Mouse (Mus musculus) kidney, postnatal 10 days (tissue): ENCODE results near the gene Ifi35.
"Not testable (repeated sequence)": the region's sequence is repeated elsewhere in the genome, so short reads cannot be mapped to it uniquely, and the experiment has no call there.

Source experiments
- DNase-seq: peaks from one replicate; pipeline ENCODE4 v3.0.0; 2021; ENCODE audit warnings: mixed read lengths

Ifi35 gene

DNA sequence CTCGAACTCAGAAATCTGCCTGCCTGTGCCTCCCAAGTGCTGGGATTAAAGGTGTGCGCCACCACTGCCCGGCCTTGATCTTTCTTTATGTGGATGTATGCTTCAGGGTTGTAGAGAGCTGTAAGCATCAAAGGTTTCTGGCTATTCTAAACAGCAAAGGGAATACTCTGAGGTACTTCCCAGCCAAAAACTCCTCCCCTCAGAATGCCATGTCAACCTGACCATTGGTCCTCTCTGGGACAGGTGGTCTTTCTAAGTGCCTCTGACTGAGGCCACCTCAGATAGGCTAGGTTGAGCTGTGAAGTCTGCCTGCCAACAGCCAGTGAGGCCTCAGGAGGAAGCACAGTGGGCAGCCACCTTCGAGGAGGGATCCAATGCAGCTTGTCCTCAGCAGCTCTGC, 692 bp downstream of the Ifi35 start:
- no peak for DNase-seq

- DNase-seq = not testable (repeated sequence)
Measured at GRCm38 (mm10) chr11:101449596-101449995, 1.4 kb downstream of the Ifi35 start.

- DNase-seq = peak; percentile 35
Measured at GRCm38 (mm10) chr11:101450394-101450793, 2.2 kb downstream of the Ifi35 start.

GRCm38 (mm10) chr11:101451536-101451935, 3.3 kb downstream of the Ifi35 start:
- no peak for DNase-seq

GRCm38 (mm10) chr11:101452093-101452774, 4.0 kb downstream of the Ifi35 start:
- DNase-seq = no peak

GRCm38 (mm10) chr11:101454702-101455101, 6.5 kb downstream of the Ifi35 start:
- DNase-seq = peak; percentile 33

DNA sequence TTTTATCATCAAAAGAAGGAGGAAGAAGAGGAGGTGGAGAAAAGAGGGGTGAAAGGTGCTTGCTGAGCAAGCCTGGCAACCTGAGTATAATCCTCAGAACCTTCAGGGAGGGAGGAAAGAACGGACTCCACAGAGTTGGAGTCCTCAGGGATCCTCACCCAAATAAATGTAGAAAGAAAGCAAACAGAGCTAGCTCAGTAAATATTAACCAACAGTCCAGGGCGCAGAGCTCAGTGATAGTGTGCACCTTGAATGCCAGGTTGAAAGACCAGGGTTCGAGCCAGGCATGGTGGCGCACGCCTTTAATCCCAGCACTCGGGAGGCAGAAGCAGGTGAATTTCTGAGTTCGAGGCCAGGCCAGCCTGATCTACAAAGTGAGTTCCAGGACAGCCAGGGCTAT, 7.4 kb downstream of the Ifi35 start:
- no peak for DNase-seq

- no peak for DNase-seq
Measured at GRCm38 (mm10) chr11:101457631-101458030, 9.4 kb downstream of the Ifi35 start.

DNA sequence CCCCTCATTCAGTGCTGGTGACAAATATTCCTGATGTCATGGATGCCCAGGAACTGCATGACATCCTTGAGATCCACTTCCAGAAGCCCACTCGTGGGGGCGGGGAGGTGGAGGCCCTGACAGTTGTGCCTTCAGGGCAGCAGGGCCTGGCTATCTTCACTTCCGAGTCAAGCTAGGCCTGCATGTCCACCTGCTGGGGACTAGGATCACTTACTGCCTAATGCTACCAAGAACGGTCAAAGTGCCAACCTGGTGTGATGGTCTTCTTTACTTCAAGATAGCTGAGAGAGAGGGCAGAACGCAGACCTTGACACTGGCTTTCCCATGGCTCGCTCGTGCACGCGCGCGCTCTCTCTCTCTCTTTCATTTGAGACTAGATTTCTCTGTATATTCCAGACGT, 10.0 kb downstream of the Ifi35 start:
- no peak for DNase-seq

DNA sequence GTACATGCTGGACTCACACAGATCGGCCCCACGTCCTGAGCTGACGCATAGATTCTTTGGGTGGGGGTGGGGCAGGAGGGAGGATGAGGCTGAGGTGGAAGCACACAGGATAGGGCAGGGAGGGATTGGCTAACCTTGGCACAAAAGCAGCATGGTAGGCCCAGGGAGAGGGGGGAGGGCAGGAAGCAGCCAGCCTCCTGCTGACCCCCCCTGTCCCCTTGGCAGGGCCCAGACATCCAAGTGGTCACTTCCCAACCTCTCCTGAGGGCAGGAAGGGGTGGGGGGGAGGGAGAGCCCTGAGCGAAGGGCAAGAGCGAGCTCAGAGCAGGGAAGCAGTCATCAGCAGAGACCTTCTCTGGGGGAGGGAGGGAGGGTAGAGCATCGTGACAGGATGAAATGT, 11.5 kb downstream of the Ifi35 start:
- peak; percentile 68 for DNase-seq

- no peak for DNase-seq
Measured at GRCm38 (mm10) chr11:101460321-101460720, 12.1 kb downstream of the Ifi35 start.

GRCm38 (mm10) chr11:101462141-101462540, 13.9 kb downstream of the Ifi35 start:
- no peak for DNase-seq

GRCm38 (mm10) chr11:101462583-101463440, 14.6 kb downstream of the Ifi35 start:
- DNase-seq = no peak

DNA sequence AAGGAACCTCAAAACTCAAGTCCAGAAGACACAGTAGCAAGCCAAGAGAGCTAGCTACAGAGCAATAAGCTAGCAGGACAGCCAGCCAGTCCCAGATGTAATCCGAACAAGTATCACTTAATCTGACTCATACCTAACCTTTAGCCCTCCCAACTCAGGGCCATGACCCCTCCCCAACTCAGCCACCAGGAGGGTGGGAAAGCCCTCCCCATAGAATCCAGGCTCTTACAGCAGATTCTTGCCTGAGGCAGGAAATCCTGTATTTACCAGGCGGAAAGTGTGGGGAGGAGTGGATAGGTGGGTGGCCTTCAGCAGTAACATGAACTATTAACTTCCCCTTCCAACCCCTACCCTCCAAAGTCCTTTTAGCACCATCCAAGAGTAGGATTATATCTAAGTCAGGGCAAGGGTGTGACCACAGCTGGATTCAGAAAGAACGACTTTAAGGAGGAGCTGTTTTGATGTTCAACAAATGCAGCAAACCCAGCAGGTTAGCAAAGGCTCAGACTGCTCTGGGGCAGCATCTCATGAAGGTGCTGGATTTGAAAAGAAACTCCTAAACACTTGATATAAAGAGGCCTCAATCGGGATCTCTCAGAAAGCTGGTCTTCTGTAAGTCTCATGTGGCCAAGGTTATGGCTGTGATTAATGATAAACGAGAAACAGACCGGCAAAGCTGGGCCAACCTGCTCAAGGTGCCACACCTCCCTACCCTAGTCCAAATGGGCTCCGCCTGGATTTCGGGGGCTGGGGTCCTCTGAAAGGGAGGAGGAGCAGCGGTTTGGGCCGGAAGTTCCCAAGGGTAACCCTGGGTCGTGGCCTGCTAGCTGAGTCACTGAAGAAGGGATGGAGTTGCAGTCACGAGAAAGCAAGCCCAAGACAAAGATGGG, 16.2 kb downstream of the Ifi35 start, which contains the start of gene Rnd2:
Rnd2 (plus strand) TSS at position 789 of the 890 bp plus-strand sequence.
- DNase-seq = peak; percentile 47

- DNase-seq = peak; percentile 76
Measured at GRCm38 (mm10) chr11:101465101-101465868, 17.1 kb downstream of the Ifi35 start.

DNA sequence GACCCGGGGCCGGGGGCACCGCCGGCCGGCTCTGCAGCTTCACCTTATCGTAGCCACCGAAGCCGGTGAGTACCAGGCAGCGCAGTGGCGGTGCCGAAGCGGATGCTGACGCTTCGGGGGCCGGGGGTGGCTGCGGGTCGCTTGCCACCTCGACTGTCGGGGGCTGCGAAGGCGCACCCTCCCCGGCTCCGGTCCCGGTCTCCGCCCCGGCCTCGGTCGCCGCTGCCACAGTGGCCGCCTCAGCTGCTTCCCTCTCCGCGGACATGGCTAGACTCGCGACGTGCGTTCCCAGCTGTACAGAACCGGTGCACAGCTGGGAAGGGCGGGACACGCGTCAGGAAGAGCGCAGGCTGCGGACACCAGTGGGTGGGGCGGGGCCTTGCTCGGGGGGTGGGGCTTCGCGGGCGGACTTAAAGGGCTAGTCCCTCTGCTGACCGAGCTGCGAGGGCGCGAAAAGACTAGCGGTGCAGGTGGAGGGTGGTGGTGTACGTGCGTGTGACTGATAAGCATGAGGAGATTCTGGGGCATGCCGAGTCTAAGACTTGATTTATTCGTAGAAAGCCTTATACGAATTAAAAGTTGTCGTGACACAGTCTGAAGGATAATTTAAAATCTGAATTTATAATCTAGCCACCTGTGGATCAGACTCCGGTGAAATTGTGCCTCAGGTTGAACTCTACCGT, 17.8 kb downstream of the Ifi35 start, which contains the start of gene Vat1:
Vat1 (minus strand) TSS at position 362 of the 683 bp plus-strand sequence.
- peak; percentile 89 for DNase-seq

DNA sequence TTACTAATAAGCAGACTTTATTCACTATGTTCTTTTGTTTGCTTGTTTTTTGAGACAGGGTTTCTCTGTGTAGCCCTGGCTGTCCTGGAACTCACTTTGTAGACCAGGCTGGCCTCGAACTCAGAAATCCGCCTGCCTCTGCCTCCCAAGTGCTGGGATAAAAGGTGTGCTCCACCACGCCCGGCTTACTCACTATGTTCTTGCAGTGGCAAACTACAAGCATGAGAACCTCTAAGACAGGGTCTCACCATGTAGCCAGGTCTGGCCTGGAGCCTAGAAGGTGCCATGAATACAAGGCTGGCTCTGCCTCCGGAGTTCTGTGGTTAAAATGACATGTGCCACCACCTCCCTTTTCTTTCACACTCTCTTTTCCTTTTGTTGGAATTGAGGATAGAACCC, 18.3 kb downstream of the Ifi35 start:
- DNase-seq = not testable (repeated sequence)

DNA sequence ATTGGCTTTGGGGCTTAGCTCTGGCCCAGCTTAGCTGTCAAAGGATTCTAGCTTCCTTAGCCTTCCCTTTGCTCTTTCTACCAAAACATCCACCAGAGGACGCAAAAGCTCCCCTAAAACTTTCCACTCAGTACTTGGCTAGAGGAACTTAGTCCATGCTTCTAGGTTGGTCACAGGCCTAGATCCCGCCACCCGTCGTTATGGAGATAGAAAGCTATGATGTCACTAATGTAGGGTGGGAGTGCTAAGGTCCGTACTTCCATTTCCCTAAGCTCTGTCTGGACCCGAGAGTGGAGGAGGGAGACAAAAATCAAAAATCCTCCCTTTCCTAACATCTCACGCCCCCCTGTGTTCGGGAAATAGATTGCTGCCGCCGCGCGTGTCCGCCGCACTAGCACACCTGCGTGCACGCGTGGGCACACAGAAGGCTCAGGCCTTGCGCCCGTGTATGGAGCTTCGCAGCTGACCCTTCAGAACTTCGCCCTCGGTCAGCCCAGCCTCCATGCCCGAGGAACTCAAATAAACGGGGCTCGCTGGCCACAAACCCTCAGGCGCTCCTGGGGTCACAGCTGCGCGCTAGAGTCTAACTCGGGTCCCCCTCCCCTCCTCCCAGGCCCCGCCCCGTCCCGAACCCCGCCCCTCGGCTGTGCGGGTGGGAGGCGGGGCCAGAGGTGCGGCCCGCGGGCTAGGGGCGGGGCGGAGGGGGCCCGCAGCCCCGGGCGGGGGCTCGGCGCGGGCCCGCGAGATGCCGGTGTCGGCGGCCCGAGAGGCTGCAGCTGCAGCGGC, 19.5 kb downstream of the Ifi35 start:
- DNase-seq = peak; percentile 85

DNA sequence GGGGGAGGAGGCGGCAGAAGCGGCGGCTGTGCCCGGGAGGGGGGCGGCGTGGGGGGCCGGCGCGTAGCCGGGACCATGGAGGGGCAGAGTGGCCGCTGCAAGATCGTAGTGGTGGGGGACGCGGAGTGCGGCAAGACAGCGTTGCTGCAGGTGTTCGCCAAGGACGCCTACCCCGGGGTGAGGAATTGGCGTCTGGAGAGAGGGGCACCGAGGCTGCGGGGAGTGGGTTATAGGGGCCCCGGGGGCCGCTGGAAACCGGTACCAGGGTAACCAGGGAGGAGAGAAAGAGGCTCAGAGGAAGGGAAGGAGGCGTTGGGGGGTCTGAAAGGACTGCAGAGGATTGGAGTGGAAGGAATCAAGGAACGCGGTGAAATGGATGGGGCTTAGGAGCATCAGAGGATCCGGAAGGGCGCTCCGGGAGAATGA, 20.1 kb downstream of the Ifi35 start:
- no peak for DNase-seq

- DNase-seq = peak; percentile 24
Measured at GRCm38 (mm10) chr11:101468731-101469130, 20.5 kb downstream of the Ifi35 start.

- no peak for DNase-seq
Measured at GRCm38 (mm10) chr11:101469155-101469554, 20.9 kb downstream of the Ifi35 start.
